Mouse (Mus musculus): ENCODE measurements around the gene Elovl7. TPM values are rescaled to one million over a fixed set of nuclear protein-coding genes. Genes with fewer than 3 reads are reported as not detected.

Gene Elovl7
- polyA plus RNA-seq (2012; rRNA removed; ENCODE audit: low replicate concordance), result 1.1 and 4.3 TPM in 2 replicates

GRCm38 (mm10) chr13:108214081-108214484 is at the start of gene Elovl7:
Gene Elovl7 (plus strand): TSS chr13:108214404.

DNA sequence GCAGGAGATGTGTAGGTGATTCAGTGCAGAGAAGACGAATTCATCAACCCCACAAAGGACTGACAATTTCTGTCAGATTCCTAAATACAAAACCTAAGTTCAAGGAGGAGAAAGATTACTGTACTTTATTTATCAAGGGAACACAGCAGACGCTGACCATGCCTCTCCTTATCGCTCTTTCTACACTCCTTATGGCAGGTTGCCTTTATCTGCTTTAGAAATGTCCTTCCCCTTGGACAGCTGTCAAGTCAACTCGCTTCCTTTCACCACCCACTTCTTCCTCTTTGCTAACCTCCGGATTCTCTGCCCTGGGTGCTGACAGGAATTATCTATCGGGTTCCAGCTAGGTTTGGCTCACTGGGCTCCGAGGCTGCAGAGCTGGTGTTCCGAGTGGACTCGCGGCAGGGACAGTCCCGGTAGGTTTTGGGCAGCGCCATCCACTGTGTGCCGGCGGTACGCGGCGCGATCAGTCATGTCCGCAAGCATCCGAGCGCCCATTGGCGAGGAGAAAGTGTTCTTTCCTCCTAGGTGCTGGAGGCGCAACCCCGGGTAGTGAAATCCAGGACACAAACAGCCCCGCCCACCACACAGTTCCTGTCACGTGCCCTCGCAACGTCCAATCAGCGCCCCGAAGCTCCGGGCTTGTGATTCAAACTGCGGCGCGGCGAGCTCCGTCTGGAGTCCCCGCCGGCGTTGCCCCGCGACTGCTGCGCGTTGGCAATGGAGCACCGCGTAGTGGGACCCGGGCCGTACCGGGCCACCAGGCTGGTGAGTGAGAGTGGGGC is 101.7 kb downstream of the Elovl7 start, which contains the start of gene Depdc1b:
TSS of gene Depdc1b (plus strand) at position 631 of the 785 bp plus-strand sequence.

Other genes starting within 250 kb of the Elovl7 start
- gene Smim15, start 170.0 kb upstream of the Elovl7 start, polyA plus RNA-seq (2012; rRNA removed; ENCODE audit: low replicate concordance), result 5.6 and 13.9 TPM in 2 replicates
- 2.6 and 3.0 TPM in 2 replicates for gene Ndufaf2, start 55.8 kb upstream of the Elovl7 start, polyA plus RNA-seq (2012; rRNA removed; ENCODE audit: low replicate concordance)
- 4.2 and 9.1 TPM in 2 replicates for gene Ercc8, start 55.7 kb upstream of the Elovl7 start, polyA plus RNA-seq (2012; rRNA removed; ENCODE audit: low replicate concordance)
- gene Depdc1b, start 101.9 kb downstream of the Elovl7 start, polyA plus RNA-seq (2012; rRNA removed; ENCODE audit: low replicate concordance), result 0.44 and 0.66 TPM in 2 replicates
- gene Pde4d, start 235.5 kb downstream of the Elovl7 start, polyA plus RNA-seq (2012; rRNA removed; ENCODE audit: low replicate concordance), result 8.8 and 21.4 TPM in 2 replicates